ENCODE assay signal across 8 mouse cellular contexts in the genomic region with DNA sequence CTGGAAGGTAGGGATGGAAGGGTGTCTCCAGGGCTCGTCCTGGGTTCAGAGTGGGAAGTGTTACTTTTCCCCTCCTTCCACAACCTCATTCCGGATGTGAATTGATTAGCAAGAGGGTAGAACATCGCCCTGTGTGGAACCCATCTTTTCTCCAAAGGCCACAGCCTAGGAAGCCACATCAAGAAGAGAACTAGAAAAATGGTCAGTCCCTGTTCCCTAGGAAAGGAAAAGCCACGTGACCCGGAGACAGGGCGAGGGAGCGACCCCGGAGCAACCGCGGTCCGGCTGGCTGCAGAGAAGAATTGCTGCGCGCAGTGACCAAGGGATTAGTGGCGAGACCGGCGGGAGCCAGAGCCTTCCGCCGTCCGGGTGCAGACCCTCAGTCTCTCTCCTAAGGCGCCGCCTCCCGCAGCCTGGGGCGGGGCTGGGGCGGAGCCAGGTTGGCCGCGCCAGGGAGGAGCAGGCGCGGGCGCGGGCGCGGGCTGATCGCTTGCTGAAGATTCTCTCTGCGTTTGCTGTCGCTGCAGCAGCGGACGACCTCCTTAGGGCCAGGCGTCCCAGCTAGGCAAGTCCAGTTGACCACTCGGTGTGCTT. TPM values are rescaled to one million over a fixed set of nuclear protein-coding genes. Genes with fewer than 3 reads are reported as not detected.
DNase-seq lines count a peak whose midpoint lies in the region; ATAC-seq and TF ChIP-seq lines count a peak whose summit lies in the region.

Gene Tmem47, plus strand, starts transcription at position 489 of the 594 bp plus-strand sequence.

- peak within 1 kb of the TSS; percentile 40 for H3K4me3 ChIP-seq in C2C12 (ENCODE audit: insufficient read depth, poor library complexity, severe bottlenecking)
- peak within 1 kb of the TSS; percentile 58 for H3K4me3 ChIP-seq in forebrain, embryonic 12.5 days (replicated peaks)
- peak within 1 kb of the TSS; percentile 58 to 72 for H3K4me3 ChIP-seq in heart, embryonic 14.5 days (ENCODE audit: control insufficient read depth in 1 of 2, insufficient read depth in 1 of 2, low read depth in 1 of 2, low read length in 2 of 2)
- peak within 1 kb of the TSS; percentile 48 for H3K4me3 ChIP-seq in liver, embryonic 13.5 days (replicated peaks)
- peak within 1 kb of the TSS; percentile 63 for H3K4me3 ChIP-seq in neural tube, embryonic 13.5 days

- no peaks in the 10 kb centered on the region for H3K9me3 ChIP-seq in forebrain, embryonic 12.5 days
- H3K9me3 ChIP-seq in heart, embryonic 14.5 days (ENCODE audit: control insufficient read depth, low read length), result no peaks in the 10 kb centered on the region
- no peaks in the 10 kb centered on the region for H3K9me3 ChIP-seq in liver, embryonic 13.5 days (replicated peaks)
- no peaks in the 10 kb centered on the region for H3K9me3 ChIP-seq in neural tube, embryonic 13.5 days

- peak; percentile 69; the same call in 1 of the 2 replicates for TF ChIP-seq POLR2A in brain, embryonic 14.5 days (IDR thresholded peaks at IDR 0.05; ENCODE audit: borderline replicate concordance, extremely low read depth, insufficient read depth, insufficient read length, poor library complexity, severe bottlenecking)

- H3K27me3 ChIP-seq in C2C12 (ENCODE audit: control insufficient read depth, insufficient read depth, insufficient read length), result no peaks in the 10 kb centered on the region
- no peaks in the 10 kb centered on the region for H3K27me3 ChIP-seq in forebrain, embryonic 12.5 days
- no peaks in the 10 kb centered on the region for H3K27me3 ChIP-seq in heart, embryonic 14.5 days (ENCODE audit: control insufficient read depth, insufficient read depth, low read length)
- H3K27me3 ChIP-seq in liver, embryonic 13.5 days, result peaks cover 11% of the 10 kb centered on the region
- H3K27me3 ChIP-seq in neural tube, embryonic 13.5 days, result no peaks in the 10 kb centered on the region

- no peaks in the 10 kb centered on the region for H3K36me3 ChIP-seq in C2C12 (ENCODE audit: control insufficient read depth, insufficient read depth)
- H3K36me3 ChIP-seq in forebrain, embryonic 12.5 days (replicated peaks), result no peaks in the 10 kb centered on the region
- H3K36me3 ChIP-seq in heart, embryonic 14.5 days (ENCODE audit: control insufficient read depth, insufficient read depth, low read length), result no peaks in the 10 kb centered on the region
- no peaks in the 10 kb centered on the region for H3K36me3 ChIP-seq in liver, embryonic 13.5 days
- H3K36me3 ChIP-seq in neural tube, embryonic 13.5 days, result no peaks in the 10 kb centered on the region

- ATAC-seq in forebrain, embryonic 12.5 days (ENCODE audit: low FRiP score), result peak; percentile 96
- ATAC-seq in heart, embryonic 14.5 days (ENCODE audit: insufficient number of reproducible peaks, insufficient read depth, low FRiP score, low read depth), result peak; percentile 93
- peak; percentile 73 for ATAC-seq in liver, embryonic 13.5 days (ENCODE audit: low read depth)
- ATAC-seq in neural tube, embryonic 13.5 days (ENCODE audit: low read depth), result peak; percentile 98

- peak within 1 kb of the TSS; percentile 78 for H3ac ChIP-seq in C2C12 (ENCODE audit: control insufficient read depth, insufficient read length, low read depth)

- no peak for TF ChIP-seq CTCF in C2C12 (IDR thresholded peaks at IDR 0.05; ENCODE audit: control insufficient read depth, insufficient read depth, insufficient read length)
- no peak for TF ChIP-seq CTCF in brain, embryonic 14.5 days (IDR thresholded peaks at IDR 0.05; ENCODE audit: borderline replicate concordance, extremely low read depth, insufficient read depth, insufficient read length)

- H3K27ac ChIP-seq in forebrain, embryonic 12.5 days, result peak within 1 kb of the TSS; percentile 87
- H3K27ac ChIP-seq in heart, embryonic 14.5 days (replicated peaks in 1 of 2; ENCODE audit: control insufficient read depth in 1 of 2, insufficient read depth in 1 of 2, low read depth in 2 of 2, low read length in 2 of 2), result peak within 1 kb of the TSS; percentile 85 to 90
- H3K27ac ChIP-seq in liver, embryonic 13.5 days, result no peak within 1 kb of the TSS
- peak within 1 kb of the TSS; percentile 83 for H3K27ac ChIP-seq in neural tube, embryonic 13.5 days (replicated peaks)

- 6% methylated on average over 36 of the region's 39 CpGs for WGBS in forebrain, embryonic 12.5 days
- WGBS in heart, embryonic 14.5 days, result 5% methylated on average over 38 of the region's 39 CpGs
- WGBS in liver, embryonic 13.5 days (ENCODE audit: insufficient replicate concordance), result 4% methylated on average over 36 of the region's 39 CpGs
- 10% methylated on average over 29 of the region's 39 CpGs for WGBS in neural tube, embryonic 13.5 days

- peak within 1 kb of the TSS; percentile 51 for H3K4me2 ChIP-seq in forebrain, embryonic 12.5 days
- H3K4me2 ChIP-seq in heart, embryonic 14.5 days (ENCODE audit: low read length), result peak within 1 kb of the TSS; percentile 64
- H3K4me2 ChIP-seq in liver, embryonic 13.5 days, result peak within 1 kb of the TSS; percentile 59
- H3K4me2 ChIP-seq in neural tube, embryonic 13.5 days, result peak within 1 kb of the TSS; percentile 54

- H3K9ac ChIP-seq in forebrain, embryonic 12.5 days, result peak within 1 kb of the TSS; percentile 66
- H3K9ac ChIP-seq in heart, embryonic 14.5 days (ENCODE audit: low read length), result peak within 1 kb of the TSS; percentile 76
- H3K9ac ChIP-seq in liver, embryonic 13.5 days, result 0 out of 2 replicates have a peak within 1 kb of the TSS, but pooled peaks have one; percentile 4
- H3K9ac ChIP-seq in neural tube, embryonic 13.5 days, result peak within 1 kb of the TSS; percentile 75

- peak; percentile 91 for DNase-seq in brain, embryonic 14.5 days (ENCODE audit: low read depth)
- peak; percentile 83 for DNase-seq in kidney, postnatal 10 days
- DNase-seq in liver, embryonic 13.5 days, result peak; percentile 2
- peak; percentile 1 to 33 for DNase-seq in urinary bladder, postnatal 36 days (ENCODE audit: low spot score in 2 of 2)

- H3K79me3 ChIP-seq in C2C12 (ENCODE audit: low read depth), result peaks cover 21% of the 10 kb centered on the region

- H3K4me1 ChIP-seq in forebrain, embryonic 12.5 days, result no peaks in the 10 kb centered on the region
- H3K4me1 ChIP-seq in heart, embryonic 14.5 days (ENCODE audit: control insufficient read depth in 2 of 2, insufficient read depth in 2 of 2, low read length in 2 of 2), result no peaks in the 10 kb centered on the region; a peak in 1 of 4 replicates
- no peaks in the 10 kb centered on the region for H3K4me1 ChIP-seq in liver, embryonic 13.5 days (replicated peaks)
- peaks cover 10% of the 10 kb centered on the region for H3K4me1 ChIP-seq in neural tube, embryonic 13.5 days (replicated peaks)

- H3K79me2 ChIP-seq in C2C12 (ENCODE audit: control insufficient read depth, insufficient read depth), result peaks cover 43% of the 10 kb centered on the region

TF ChIP-seq in C2C12, 6 proteins besides CTCF, POLR2A, EP300 and RAD21:
- TF ChIP-seq FOSL1 (IDR thresholded peaks at IDR 0.05; ENCODE audit: insufficient read depth, low read length, poor library complexity, severe bottlenecking) (no peak), USF1 (IDR thresholded peaks at IDR 0.05; ENCODE audit: low read depth) (peak; percentile 82)
TF ChIP-seq in C2C12: peak in this region for 1.

RNA-seq across cellular contexts. Expression of gene Tmem47, which starts in this region (rescaled TPM):
- 13.6 TPM for polyA plus RNA-seq in C2C12 (2012; fragmentation: generic; extraction: Trizol)
- 26.1 and 37.0 TPM in 2 replicates for polyA plus RNA-seq in brain, embryonic 14.5 days (2012; rRNA removed)
- 31.9 and 41.4 TPM in 2 replicates for polyA plus RNA-seq in forebrain, embryonic 12.5 days (2016; fragmentation: Nextera tagmentation; extraction: Ambion mirVana)
- polyA plus RNA-seq in heart, embryonic 14.5 days (2014; fragmentation: Nextera tagmentation; extraction: Ambion mirVana), result 29.9 and 33.7 TPM in 2 replicates
- 1.3 and 2.5 TPM in 2 replicates for polyA plus RNA-seq in liver, embryonic 13.5 days (2015; fragmentation: Nextera tagmentation; extraction: Ambion mirVana)
- polyA plus RNA-seq in neural tube, embryonic 13.5 days (2015; fragmentation: Nextera tagmentation; extraction: Ambion mirVana), result 18.1 and 21.1 TPM in 2 replicates

Comparison
In these comparisons a context has a peak if more than half of its experiments do, and no peak if none do; other contexts are left out.
1. DNase-seq: peak in every context shown above with its lines; median percentile 91 in brain, embryonic 14.5 days; 83 in kidney, postnatal 10 days; 17 in urinary bladder, postnatal 36 days; 2 in liver, embryonic 13.5 days.
2. H3K9ac ChIP-seq: peak in every context shown above with its lines; median percentile 76 in heart, embryonic 14.5 days; 75 in neural tube, embryonic 13.5 days; 66 in forebrain, embryonic 12.5 days; 4 in liver, embryonic 13.5 days.